Mouse (Mus musculus): ENCODE data around the gene Hoxb2.

Hoxb2 gene

GRCm38 (mm10) chr11:96316696-96317607, 33.4 kb upstream of the Hoxb2 start:
- DNase-seq: no peak

- no peak for DNase-seq
Measured at GRCm38 (mm10) chr11:96317608-96318367, 32.5 kb upstream of the Hoxb2 start, which contains the start of gene Hoxb4. TSS of gene Hoxb4 (plus strand) at chr11:96318267.

GRCm38 (mm10) chr11:96318368-96319070, 31.8 kb upstream of the Hoxb2 start:
- peak; percentile 54 for DNase-seq

- DNase-seq: no peak
Measured at GRCm38 (mm10) chr11:96319071-96319902, 31.0 kb upstream of the Hoxb2 start.

- DNase-seq: no peak
Measured at GRCm38 (mm10) chr11:96319910-96320309, 30.4 kb upstream of the Hoxb2 start.

GRCm38 (mm10) chr11:96320688-96321087, 29.6 kb upstream of the Hoxb2 start:
- no peak for DNase-seq

- DNase-seq: no peak
Measured at GRCm38 (mm10) chr11:96321846-96322245, 28.5 kb upstream of the Hoxb2 start.

- no peak for DNase-seq
Measured at GRCm38 (mm10) chr11:96322738-96323137, 27.6 kb upstream of the Hoxb2 start.

- DNase-seq: no peak
Measured at GRCm38 (mm10) chr11:96323154-96323553, 27.2 kb upstream of the Hoxb2 start, which contains the start of gene Hoxb3. TSS of gene Hoxb3 (plus strand) at chr11:96323326.

- no peak for DNase-seq
Measured at GRCm38 (mm10) chr11:96324125-96324524, 26.2 kb upstream of the Hoxb2 start.

GRCm38 (mm10) chr11:96324965-96325364, 25.4 kb upstream of the Hoxb2 start:
- DNase-seq: no peak

GRCm38 (mm10) chr11:96325747-96326212, 24.5 kb upstream of the Hoxb2 start:
- no peak for DNase-seq

GRCm38 (mm10) chr11:96326705-96327104, 23.6 kb upstream of the Hoxb2 start:
- DNase-seq: no peak

- DNase-seq: no peak
Measured at GRCm38 (mm10) chr11:96327122-96327521, 23.2 kb upstream of the Hoxb2 start.

GRCm38 (mm10) chr11:96327750-96328149, 22.6 kb upstream of the Hoxb2 start:
- no peak for DNase-seq

GRCm38 (mm10) chr11:96328605-96329004, 21.7 kb upstream of the Hoxb2 start:
- no peak for DNase-seq

GRCm38 (mm10) chr11:96332105-96332504, 18.2 kb upstream of the Hoxb2 start:
- no peak for DNase-seq

GRCm38 (mm10) chr11:96332618-96333032, 17.7 kb upstream of the Hoxb2 start:
- DNase-seq: no peak

GRCm38 (mm10) chr11:96333241-96334001, 16.9 kb upstream of the Hoxb2 start:
- no peak for DNase-seq

GRCm38 (mm10) chr11:96334002-96334364, 16.3 kb upstream of the Hoxb2 start:
- DNase-seq: no peak

- DNase-seq: no peak
Measured at GRCm38 (mm10) chr11:96334998-96335397, 15.3 kb upstream of the Hoxb2 start.
